Mouse (Mus musculus) kidney, adult 2 months (tissue): Measurements from ENCODE around the gene Sp8.

Source experiments
- CTCF ChIP-seq: fragments of 200-500 bp; conservative IDR thresholded peaks from 2 replicates; pipeline ENCODE4 v1.5.1; 2011; ENCODE audit warnings: low read depth, mild to moderate bottlenecking, control low read depth, low read length, moderate library complexity, mixed read lengths; ENCODE audit not compliant: insufficient read depth, insufficient read length
- POLR2A ChIP-seq: fragments of 200-500 bp; IDR thresholded peaks from one replicate; pipeline ENCODE4 v1.6.1; 2011; ENCODE audit warnings: low read depth, low read length, control low read depth

DNA sequence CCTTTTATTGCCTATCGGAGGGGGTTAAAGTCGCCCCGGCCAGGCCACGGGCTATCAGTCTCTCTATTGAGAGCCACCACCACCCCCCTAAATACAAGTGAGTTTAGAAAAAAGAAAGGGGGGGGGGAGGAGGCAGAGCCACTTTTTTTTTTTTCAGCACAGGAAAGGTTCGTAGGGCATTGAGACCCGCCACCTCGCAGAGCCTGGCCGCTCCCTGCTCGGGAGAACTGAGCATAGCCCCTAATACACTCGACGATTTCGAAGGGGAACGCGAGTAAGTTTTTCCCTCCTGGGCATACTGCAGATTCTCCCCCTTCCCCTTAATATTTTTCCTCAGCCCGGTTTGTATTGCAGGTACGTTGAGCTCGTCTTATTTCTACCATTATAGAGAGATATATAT lies 1.3 kb downstream of the Sp8 start:
- TF ChIP-seq CTCF (no peak), POLR2A (no peak)
